Mouse (Mus musculus) CH12.LX (cell line): ENCODE data around the gene Agpat3. TPM values are rescaled to one million over a fixed set of nuclear protein-coding genes. Genes with fewer than 3 reads are reported as not detected.

ENCODE experiments used
- DNase-seq: peaks from one replicate; pipeline ENCODE4 v3.0.0-alpha.2; 2013; ENCODE audit errors: extremely low read depth
- H3K27ac ChIP-seq: 2 replicates; pipeline ENCODE4 v1.5.1; 2012; ENCODE audit warnings: low read depth, mild to moderate bottlenecking, control low read depth, moderate library complexity; ENCODE audit not compliant: insufficient read depth
- H3K27me3 ChIP-seq: replicated peaks from 2 replicates; pipeline ENCODE3; 2012; ENCODE audit warnings: inconsistent platforms
- H3K36me3 ChIP-seq, 2 experiments: replicated peaks in 1 of 2; 2 replicates each; pipeline versions ENCODE3 to v1.6.1; 2012; ENCODE audit warnings: inconsistent platforms in 1 of 2, low read length in 1 of 2, mild to moderate bottlenecking in 1 of 2, mixed read lengths in 1 of 2, moderate library complexity in 1 of 2; ENCODE audit not compliant: control insufficient read depth in 1 of 2, insufficient read depth in 1 of 2
- H3K4me1 ChIP-seq, 2 experiments: 2 replicates each; pipeline ENCODE4 v1.6.1; 2012; ENCODE audit warnings: inconsistent platforms in 1 of 2, moderate library complexity in 1 of 2; ENCODE audit not compliant: insufficient read depth in 2 of 2, control insufficient read depth in 1 of 2
- H3K4me2 ChIP-seq: 2 replicates; pipeline ENCODE4 v1.6.1; 2012; ENCODE audit warnings: low read depth, mild to moderate bottlenecking, control low read depth; ENCODE audit not compliant: poor library complexity, insufficient read depth, severe bottlenecking
- H3K4me3 ChIP-seq, 3 experiments: fragments of 150-350 bp in 1 of 3; sonication (generic) in 1 of 3; replicated peaks in 1 of 3; 2 replicates each; pipeline versions ENCODE3 to v1.5.1; 2011 to 2012; ENCODE audit warnings: low read depth in 2 of 3, low read length in 2 of 3, mild to moderate bottlenecking in 2 of 3, moderate library complexity in 2 of 3, control low read depth in 1 of 3, improper control_type of control experiment in 1 of 3, inconsistent platforms in 1 of 3, mixed read lengths in 1 of 3; ENCODE audit not compliant: poor library complexity in 1 of 3
- H3K79me2 ChIP-seq: replicated peaks from 2 replicates; pipeline ENCODE4 v1.6.1; 2012; ENCODE audit warnings: mild to moderate bottlenecking, moderate library complexity; ENCODE audit not compliant: control insufficient read depth, poor library complexity, insufficient read depth, severe bottlenecking; ENCODE audit errors: extremely low read depth
- H3K9ac ChIP-seq: 2 replicates; pipeline ENCODE4 v1.6.1; 2012; ENCODE audit warnings: low read depth, mild to moderate bottlenecking, control low read depth, moderate library complexity; ENCODE audit not compliant: insufficient read depth
- H3K9me3 ChIP-seq: replicated peaks from 2 replicates; pipeline ENCODE3; 2012; ENCODE audit warnings: low read length, inconsistent platforms, mixed read lengths
- BHLHE40 ChIP-seq: IDR thresholded peaks from 2 replicates; pipeline ENCODE4 v1.6.1; 2011; ENCODE audit warnings: mild to moderate bottlenecking, low read depth, low read length, improper control_type of control experiment
- CHD1 ChIP-seq: IDR thresholded peaks from 2 replicates; pipeline ENCODE4 v1.6.1; 2012; ENCODE audit warnings: low read depth, low read length, improper control_type of control experiment, inconsistent platforms
- CHD2 ChIP-seq: IDR thresholded peaks from 2 replicates; pipeline ENCODE4 v1.6.1; 2011; ENCODE audit warnings: low read length, improper control_type of control experiment
- ETS1 ChIP-seq: conservative IDR thresholded peaks from 2 replicates; pipeline ENCODE4 v1.6.1; 2012; ENCODE audit warnings: low read depth, mild to moderate bottlenecking, inconsistent platforms, low read length, improper control_type of control experiment, moderate library complexity
- IRF4 ChIP-seq: IDR thresholded peaks from 2 replicates; pipeline ENCODE4 v1.6.1; 2014; ENCODE audit warnings: low read depth, mild to moderate bottlenecking, inconsistent platforms, low read length, improper control_type of control experiment
- JUN ChIP-seq: IDR thresholded peaks from 2 replicates; pipeline ENCODE4 v1.6.1; 2011; ENCODE audit warnings: low read depth, mild to moderate bottlenecking, low read length, improper control_type of control experiment, moderate library complexity; ENCODE audit not compliant: insufficient read depth
- KAT2A ChIP-seq: IDR thresholded peaks from 2 replicates; pipeline ENCODE4 v1.6.1; 2012; ENCODE audit warnings: low read length, improper control_type of control experiment, inconsistent platforms; ENCODE audit not compliant: insufficient replicate concordance
- MXI1 ChIP-seq: IDR thresholded peaks from 2 replicates; pipeline ENCODE4 v1.6.1; 2011; ENCODE audit warnings: mild to moderate bottlenecking, low read depth, low read length, improper control_type of control experiment
- MYC ChIP-seq: IDR thresholded peaks from 2 replicates; pipeline ENCODE4 v1.6.1; 2011; ENCODE audit warnings: low read depth, mild to moderate bottlenecking, improper control_type of control experiment, low read length
- NELFE ChIP-seq: IDR thresholded peaks from 2 replicates; pipeline ENCODE4 v1.6.1; 2011; ENCODE audit warnings: low read depth, low read length, improper control_type of control experiment
- NRF1 ChIP-seq: IDR thresholded peaks from 2 replicates; pipeline ENCODE4 v1.6.1; 2014; ENCODE audit warnings: low read depth, mild to moderate bottlenecking, inconsistent platforms, low read length, improper control_type of control experiment, moderate library complexity
- PAX5 ChIP-seq: IDR thresholded peaks from 2 replicates; pipeline ENCODE4 v1.6.1; 2012; ENCODE audit warnings: low read length, inconsistent platforms, mixed read lengths
- POLR2AphosphoS2 ChIP-seq: IDR thresholded peaks from 2 replicates; pipeline ENCODE4 v1.6.1; 2011; ENCODE audit warnings: low read depth, low read length, improper control_type of control experiment
- SMC3 ChIP-seq: IDR thresholded peaks from 2 replicates; pipeline ENCODE4 v1.6.1; 2011; ENCODE audit warnings: low read depth, low read length, improper control_type of control experiment
- TCF12 ChIP-seq: IDR thresholded peaks from 2 replicates; pipeline ENCODE4 v1.6.1; 2014; ENCODE audit warnings: low read depth, mild to moderate bottlenecking, inconsistent platforms, low read length, improper control_type of control experiment
- ZC3H11A ChIP-seq: IDR thresholded peaks from 2 replicates; pipeline ENCODE4 v1.6.1; 2012; ENCODE audit warnings: low read depth, mild to moderate bottlenecking, inconsistent platforms, low read length, improper control_type of control experiment
- dilution Hi-C: fragments of 300-500 bp; cut with MboI; formaldehyde crosslinking; loops from 2 replicates; pipeline ENCODE4 v1.14.3; 2020; ENCODE audit warnings: low sequenced_read_pairs; ENCODE audit not compliant: extremely low pct_unique_long_range_greater_than_20kb, extremely low pct_ligation_motif_present
- in situ Hi-C: fragments of 300-500 bp; cut with MboI; formaldehyde crosslinking; loops from 3 replicates; pipeline ENCODE4 v1.14.3; 2019; ENCODE audit warnings: low sequenced_read_pairs, low pct_ligation_motif_present, low pct_unique_long_range_greater_than_20kb, mixed read lengths
- polyA plus RNA-seq: library from polyadenylated mRNA; unstranded; fragments of >175 nt; gene quantifications from 2 replicates; pipeline ENCODE4 v1.2.1, GENCODE M21; 2012; ENCODE audit warnings: low read depth; ENCODE audit not compliant: insufficient read length
- total RNA-seq, 2 experiments: library from RNA; depleted of rRNA; stranded (reverse); fragments of 300-350 nt in 1 of 2; fragments of >200 nt in 1 of 2; gene quantifications; 2 replicates each; pipeline ENCODE4 v1.2.3; 2012 to 2014

Gene Agpat3
- total and polyA plus RNA-seq, 3 experiments = 36.7 to 67.2 (median 63.1) TPM

DNA sequence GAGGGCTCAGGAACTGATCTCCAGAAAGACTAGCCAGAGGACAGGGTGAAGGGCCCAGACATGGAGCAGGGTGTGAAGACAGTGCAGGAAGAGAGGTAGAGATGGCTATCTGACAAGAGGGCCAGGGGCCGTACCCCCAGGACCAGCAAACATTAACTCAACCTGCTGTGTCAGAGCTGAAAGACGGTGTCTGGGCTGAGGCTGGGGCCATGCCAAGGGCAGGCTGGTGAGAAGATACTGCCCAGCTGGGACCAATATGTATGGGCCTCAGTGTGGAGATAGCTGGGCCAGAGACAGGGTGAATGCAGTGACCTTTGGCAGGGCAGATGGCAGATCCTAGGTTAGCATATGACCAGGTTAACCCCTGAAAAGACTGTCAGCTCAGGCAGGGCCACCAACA, 48.8 kb upstream of the Agpat3 start:
- Histone ChIP-seq H3K4me3 (no peak overlapping the region), H3K36me3 (peaks cover 68 to 74% of the 10 kb centered on the region in 2 experiments), H3K27me3 (no peaks in the 10 kb centered on the region), H3K4me1 (peaks cover 7 to 44% of the 10 kb centered on the region in 2 experiments), H3K4me2 (no peak overlapping the region), H3K9ac (no peak overlapping the region), H3K9me3 (peaks cover 3% of the 10 kb centered on the region), H3K27ac (no peak overlapping the region), H3K79me2 (no peaks in the 10 kb centered on the region)
- dilution Hi-C loops (no loop called here), in situ Hi-C loops (no loop called here)
- TF ChIP-seq NELFE = no peak
- TF ChIP-seq SMC3 = no peak
- no peak for TF ChIP-seq JUN
- no peak for TF ChIP-seq CHD2
- no peak for TF ChIP-seq ETS1
- TF ChIP-seq MYC = no peak
- TF ChIP-seq IRF4 = no peak
- TF ChIP-seq NRF1 = no peak
- no peak for TF ChIP-seq MXI1
- no peak for TF ChIP-seq PAX5
- no peak for TF ChIP-seq CHD1
- TF ChIP-seq POLR2AphosphoS2 = no peak
- no peak for TF ChIP-seq KAT2A
- TF ChIP-seq ZC3H11A = no peak
- no peak for DNase-seq

DNA sequence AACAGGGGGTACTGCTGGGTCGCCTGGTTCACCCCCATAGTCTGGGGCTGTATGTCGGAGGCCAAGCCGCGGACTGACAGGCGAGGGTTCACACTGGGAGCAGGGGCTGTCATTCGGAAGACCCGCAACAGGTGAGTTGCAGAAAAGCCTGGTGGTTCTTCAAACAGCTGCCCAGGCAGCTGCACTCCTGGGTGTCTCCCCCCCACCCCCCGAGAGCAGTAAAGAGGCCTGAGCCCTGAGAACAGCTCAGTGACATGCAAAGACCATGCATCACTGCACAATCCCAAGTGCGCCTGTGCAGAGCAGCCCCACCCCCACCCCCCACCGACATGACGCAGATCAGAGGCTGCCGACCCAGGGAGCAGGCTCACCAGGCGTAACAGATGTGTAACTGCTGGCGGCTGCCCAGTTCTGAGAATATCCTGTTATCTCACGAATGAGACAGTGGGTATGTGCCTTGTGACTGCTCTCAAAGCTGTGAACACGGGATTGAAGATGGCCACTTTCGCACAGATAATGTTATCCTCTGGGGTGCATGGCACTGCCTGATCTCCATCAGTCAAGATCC, 46.9 kb upstream of the Agpat3 start:
- no peak overlapping the region for H3K9ac ChIP-seq
- H3K36me3 ChIP-seq = peaks cover 50 to 56% of the 10 kb centered on the region in 2 experiments
- no peaks in the 10 kb centered on the region for H3K27me3 ChIP-seq
- DNase-seq = peak; percentile 77
- dilution Hi-C loops = no loop called here
- no peak overlapping the region for H3K4me2 ChIP-seq
- H3K27ac ChIP-seq = no peak overlapping the region
- H3K4me3 ChIP-seq = no peak overlapping the region
- TF ChIP-seq TCF12 (peak; percentile 36; the same call in 1 of the 2 replicates), ETS1 (peak; percentile 62; the same call in 1 of the 2 replicates), BHLHE40 (peak; percentile 36; the same call in 1 of the 2 replicates), NRF1 (peak; percentile 74), NELFE (no peak)
- TF ChIP-seq, all 38 proteins: peak for 4
- in situ Hi-C loops = loop anchor here (25.0 kb wide), 1 partner anchor 362 kb away; the partner anchor contains the start of genes Aire and Dnmt3l
- Histone ChIP-seq H3K79me2 (no peaks in the 10 kb centered on the region), H3K9me3 (peaks cover 3% of the 10 kb centered on the region), H3K4me1 (peaks cover 10 to 54% of the 10 kb centered on the region in 2 experiments)
